Mouse (Mus musculus): ENCODE results near the gene E2f3. TPM values are rescaled to one million over a fixed set of nuclear protein-coding genes. Genes with fewer than 3 reads are reported as not detected.

E2f3 gene
- polyA plus RNA-seq, 1 experiment from 2014 or later, result 2.6 TPM

GRCm38 (mm10) chr13:29911141-29911540 is 74.7 kb downstream of the E2f3 start:
- no peak for DNase-seq
- Histone ChIP-seq H3K9me3 (ENCODE audit: low read length) (no peaks in the 10 kb centered on the region), H3K9ac (replicated peaks) (no peak overlapping the region), H3K36me3 (replicated peaks; ENCODE audit: insufficient read depth, low read length) (peaks cover 54% of the 10 kb centered on the region), H3K4me3 (ENCODE audit: low read depth, low read length) (no peak overlapping the region), H3K27me3 (ENCODE audit: insufficient read depth, low read length) (no peaks in the 10 kb centered on the region), H3K4me2 (ENCODE audit: low read depth, low read length) (no peak overlapping the region), H3K4me1 (ENCODE audit: insufficient read depth) (no peaks in the 10 kb centered on the region), H3K27ac (ENCODE audit: low read depth) (no peak overlapping the region)
- 85% methylated on average over 3 of the region's 3 CpGs for WGBS (ENCODE audit: insufficient replicate concordance)
- TF ChIP-seq CTCF (IDR thresholded peaks at IDR 0.05; ENCODE audit: low read depth) (no peak), EP300 (IDR thresholded peaks at IDR 0.05; ENCODE audit: low read depth) (no peak)
- no peak for ATAC-seq

GRCm38 (mm10) chr13:29908431-29908830 is 77.4 kb downstream of the E2f3 start:
- H3K9me3 ChIP-seq (ENCODE audit: low read length), result no peaks in the 10 kb centered on the region
- no peaks in the 10 kb centered on the region for H3K4me1 ChIP-seq (ENCODE audit: insufficient read depth)
- H3K27ac ChIP-seq (ENCODE audit: low read depth), result no peak overlapping the region
- no peak overlapping the region for H3K4me3 ChIP-seq (ENCODE audit: low read depth, low read length)
- TF ChIP-seq CTCF (IDR thresholded peaks at IDR 0.05; ENCODE audit: low read depth), result no peak
- no peak for TF ChIP-seq EP300 (IDR thresholded peaks at IDR 0.05; ENCODE audit: low read depth)
- no peak overlapping the region for H3K4me2 ChIP-seq (ENCODE audit: low read depth, low read length)
- peaks cover 47% of the 10 kb centered on the region for H3K36me3 ChIP-seq (replicated peaks; ENCODE audit: insufficient read depth, low read length)
- no peaks in the 10 kb centered on the region for H3K27me3 ChIP-seq (ENCODE audit: insufficient read depth, low read length)
- DNase-seq (no peak), ATAC-seq (no peak)
- H3K9ac ChIP-seq (replicated peaks), result no peak overlapping the region
- 89% methylated on average over 9 of the region's 9 CpGs for WGBS (ENCODE audit: insufficient replicate concordance)

GRCm38 (mm10) chr13:29907995-29908394 is 77.9 kb downstream of the E2f3 start:
- no peaks in the 10 kb centered on the region for H3K4me1 ChIP-seq (ENCODE audit: insufficient read depth)
- ATAC-seq (no peak), DNase-seq (no peak)
- H3K36me3 ChIP-seq (replicated peaks; ENCODE audit: insufficient read depth, low read length), result peaks cover 46% of the 10 kb centered on the region
- H3K27ac ChIP-seq (ENCODE audit: low read depth), result no peak overlapping the region
- TF ChIP-seq EP300 (IDR thresholded peaks at IDR 0.05; ENCODE audit: low read depth) (no peak), CTCF (IDR thresholded peaks at IDR 0.05; ENCODE audit: low read depth) (no peak)
- no peak overlapping the region for H3K4me2 ChIP-seq (ENCODE audit: low read depth, low read length)
- whole genome bisulfite sequencing (ENCODE audit: insufficient replicate concordance), result 93% methylated on average over 9 of the region's 9 CpGs
- H3K9me3 ChIP-seq (ENCODE audit: low read length), result no peaks in the 10 kb centered on the region
- no peaks in the 10 kb centered on the region for H3K27me3 ChIP-seq (ENCODE audit: insufficient read depth, low read length)
- H3K4me3 ChIP-seq (ENCODE audit: low read depth, low read length), result no peak overlapping the region
- H3K9ac ChIP-seq (replicated peaks), result no peak overlapping the region

- WGBS (ENCODE audit: insufficient replicate concordance), result 91% methylated on average over 10 of the region's 10 CpGs
- peaks cover 40% of the 10 kb centered on the region for H3K36me3 ChIP-seq (replicated peaks; ENCODE audit: insufficient read depth, low read length)
- H3K27ac ChIP-seq (ENCODE audit: low read depth), result no peak overlapping the region
- H3K27me3 ChIP-seq (ENCODE audit: insufficient read depth, low read length), result no peaks in the 10 kb centered on the region
- ATAC-seq (no peak), DNase-seq (no peak)
- no peaks in the 10 kb centered on the region for H3K9me3 ChIP-seq (ENCODE audit: low read length)
- TF ChIP-seq CTCF (IDR thresholded peaks at IDR 0.05; ENCODE audit: low read depth), result no peak
- TF ChIP-seq EP300 (IDR thresholded peaks at IDR 0.05; ENCODE audit: low read depth), result no peak
- no peak overlapping the region for H3K9ac ChIP-seq (replicated peaks)
- H3K4me3 ChIP-seq (ENCODE audit: low read depth, low read length), result no peak overlapping the region
- no peaks in the 10 kb centered on the region for H3K4me1 ChIP-seq (ENCODE audit: insufficient read depth)
- no peak overlapping the region for H3K4me2 ChIP-seq (ENCODE audit: low read depth, low read length)
Observed at GRCm38 (mm10) chr13:29906734-29907133, 79.1 kb downstream of the E2f3 start.

GRCm38 (mm10) chr13:29903341-29903740 is 82.5 kb downstream of the E2f3 start:
- Histone ChIP-seq H3K27me3 (ENCODE audit: insufficient read depth, low read length) (no peaks in the 10 kb centered on the region), H3K27ac (ENCODE audit: low read depth) (no peak overlapping the region), H3K4me3 (ENCODE audit: low read depth, low read length) (no peak overlapping the region), H3K36me3 (replicated peaks; ENCODE audit: insufficient read depth, low read length) (peaks cover 15% of the 10 kb centered on the region), H3K9me3 (ENCODE audit: low read length) (no peaks in the 10 kb centered on the region), H3K9ac (replicated peaks) (no peak overlapping the region), H3K4me1 (ENCODE audit: insufficient read depth) (no peaks in the 10 kb centered on the region), H3K4me2 (ENCODE audit: low read depth, low read length) (no peak overlapping the region)
- ATAC-seq, result no peak
- no peak for DNase-seq
- TF ChIP-seq CTCF (IDR thresholded peaks at IDR 0.05; ENCODE audit: low read depth), result no peak
- no peak for TF ChIP-seq EP300 (IDR thresholded peaks at IDR 0.05; ENCODE audit: low read depth)
- WGBS (ENCODE audit: insufficient replicate concordance), result 71% methylated on average over 1 of the region's 1 CpGs

- Histone ChIP-seq H3K4me3 (ENCODE audit: low read depth, low read length) (no peak overlapping the region), H3K27ac (ENCODE audit: low read depth) (no peak overlapping the region), H3K4me1 (ENCODE audit: insufficient read depth) (no peaks in the 10 kb centered on the region), H3K9ac (replicated peaks) (no peak overlapping the region), H3K36me3 (replicated peaks; ENCODE audit: insufficient read depth, low read length) (peaks cover 9% of the 10 kb centered on the region), H3K4me2 (ENCODE audit: low read depth, low read length) (no peak overlapping the region), H3K27me3 (ENCODE audit: insufficient read depth, low read length) (no peaks in the 10 kb centered on the region), H3K9me3 (ENCODE audit: low read length) (no peaks in the 10 kb centered on the region)
- DNase-seq, result no peak
- ATAC-seq, result no peak
- TF ChIP-seq CTCF (IDR thresholded peaks at IDR 0.05; ENCODE audit: low read depth) (no peak), EP300 (IDR thresholded peaks at IDR 0.05; ENCODE audit: low read depth) (no peak)
- WGBS (ENCODE audit: insufficient replicate concordance), result 55% methylated on average over 1 of the region's 1 CpGs
Observed at GRCm38 (mm10) chr13:29902676-29903075, 83.2 kb downstream of the E2f3 start.

- peaks cover 6% of the 10 kb centered on the region for H3K36me3 ChIP-seq (replicated peaks; ENCODE audit: insufficient read depth, low read length)
- H3K27ac ChIP-seq (ENCODE audit: low read depth), result no peak overlapping the region
- ATAC-seq (no peak), DNase-seq (no peak)
- H3K9me3 ChIP-seq (ENCODE audit: low read length), result no peaks in the 10 kb centered on the region
- TF ChIP-seq CTCF (IDR thresholded peaks at IDR 0.05; ENCODE audit: low read depth) (no peak), EP300 (IDR thresholded peaks at IDR 0.05; ENCODE audit: low read depth) (no peak)
- H3K9ac ChIP-seq (replicated peaks), result no peak overlapping the region
- 68% methylated on average over 4 of the region's 4 CpGs for WGBS (ENCODE audit: insufficient replicate concordance)
- H3K27me3 ChIP-seq (ENCODE audit: insufficient read depth, low read length), result no peaks in the 10 kb centered on the region
- no peak overlapping the region for H3K4me3 ChIP-seq (ENCODE audit: low read depth, low read length)
- H3K4me1 ChIP-seq (ENCODE audit: insufficient read depth), result no peaks in the 10 kb centered on the region
- H3K4me2 ChIP-seq (ENCODE audit: low read depth, low read length), result no peak overlapping the region
Observed at GRCm38 (mm10) chr13:29901641-29902040, 84.2 kb downstream of the E2f3 start.
